Mouse (Mus musculus): ENCODE data around the gene Mas1. TPM values are rescaled to one million over a fixed set of nuclear protein-coding genes. Genes with fewer than 3 reads are reported as not detected.
"Not testable (repeated sequence)": the region's sequence is repeated elsewhere in the genome, so short reads cannot be mapped to it uniquely, and the experiment has no call there.

The Mas1 gene
- polyA plus RNA-seq, 1 experiment = not detected

GRCm38 (mm10) chr17:12906436-12906835 lies 38.5 kb upstream of the Mas1 start:
- WGBS = 91% methylated on average over 9 of the region's 9 CpGs
- Histone ChIP-seq H3K27ac (ENCODE audit: insufficient read depth, low read depth, low read length) (no peak overlapping the region), H3K4me1 (ENCODE audit: control insufficient read depth, insufficient read depth, insufficient read length, low read length) (no peaks in the 10 kb centered on the region), H3K4me3 (ENCODE audit: low read depth, low read length) (no peak overlapping the region), H3K27me3 (ENCODE audit: control insufficient read depth, insufficient read depth, low read length) (no peaks in the 10 kb centered on the region), H3K36me3 (ENCODE audit: control insufficient read depth, insufficient read depth, low read length) (peaks cover 28% of the 10 kb centered on the region)
- no peak for TF ChIP-seq POLR2A (IDR thresholded peaks at IDR 0.05; ENCODE audit: low read depth, low read length)
- no peak for TF ChIP-seq CTCF (IDR thresholded peaks at IDR 0.05; ENCODE audit: extremely low read depth, insufficient read length, insufficient replicate concordance, low read depth, low read length)

- Histone ChIP-seq H3K27me3 (ENCODE audit: control insufficient read depth, insufficient read depth, low read length) (no peaks in the 10 kb centered on the region), H3K27ac (ENCODE audit: insufficient read depth, low read depth, low read length) (no peak overlapping the region), H3K4me1 (ENCODE audit: control insufficient read depth, insufficient read depth, insufficient read length, low read length) (no peaks in the 10 kb centered on the region), H3K4me3 (ENCODE audit: low read depth, low read length) (no peak overlapping the region), H3K36me3 (ENCODE audit: control insufficient read depth, insufficient read depth, low read length) (peaks cover 27% of the 10 kb centered on the region)
- 92% methylated on average over 4 of the region's 4 CpGs for WGBS
- TF ChIP-seq CTCF (IDR thresholded peaks at IDR 0.05; ENCODE audit: extremely low read depth, insufficient read length, insufficient replicate concordance, low read depth, low read length) (no peak), POLR2A (IDR thresholded peaks at IDR 0.05; ENCODE audit: low read depth, low read length) (no peak)
These were observed 37.9 kb upstream of the Mas1 start for GRCm38 (mm10) chr17:12905810-12906209.

GRCm38 (mm10) chr17:12904349-12904748 lies 36.4 kb upstream of the Mas1 start:
- H3K27ac ChIP-seq (ENCODE audit: insufficient read depth, low read depth, low read length) = no peak overlapping the region
- 83% methylated on average over 1 of the region's 1 CpGs for WGBS
- H3K4me3 ChIP-seq (ENCODE audit: low read depth, low read length) = no peak overlapping the region
- TF ChIP-seq CTCF (IDR thresholded peaks at IDR 0.05; ENCODE audit: extremely low read depth, insufficient read length, insufficient replicate concordance, low read depth, low read length) (no peak), POLR2A (IDR thresholded peaks at IDR 0.05; ENCODE audit: low read depth, low read length) (no peak)
- H3K27me3 ChIP-seq (ENCODE audit: control insufficient read depth, insufficient read depth, low read length) = no peaks in the 10 kb centered on the region
- H3K36me3 ChIP-seq (ENCODE audit: control insufficient read depth, insufficient read depth, low read length) = peaks cover 21% of the 10 kb centered on the region
- no peaks in the 10 kb centered on the region for H3K4me1 ChIP-seq (ENCODE audit: control insufficient read depth, insufficient read depth, insufficient read length, low read length)

DNA sequence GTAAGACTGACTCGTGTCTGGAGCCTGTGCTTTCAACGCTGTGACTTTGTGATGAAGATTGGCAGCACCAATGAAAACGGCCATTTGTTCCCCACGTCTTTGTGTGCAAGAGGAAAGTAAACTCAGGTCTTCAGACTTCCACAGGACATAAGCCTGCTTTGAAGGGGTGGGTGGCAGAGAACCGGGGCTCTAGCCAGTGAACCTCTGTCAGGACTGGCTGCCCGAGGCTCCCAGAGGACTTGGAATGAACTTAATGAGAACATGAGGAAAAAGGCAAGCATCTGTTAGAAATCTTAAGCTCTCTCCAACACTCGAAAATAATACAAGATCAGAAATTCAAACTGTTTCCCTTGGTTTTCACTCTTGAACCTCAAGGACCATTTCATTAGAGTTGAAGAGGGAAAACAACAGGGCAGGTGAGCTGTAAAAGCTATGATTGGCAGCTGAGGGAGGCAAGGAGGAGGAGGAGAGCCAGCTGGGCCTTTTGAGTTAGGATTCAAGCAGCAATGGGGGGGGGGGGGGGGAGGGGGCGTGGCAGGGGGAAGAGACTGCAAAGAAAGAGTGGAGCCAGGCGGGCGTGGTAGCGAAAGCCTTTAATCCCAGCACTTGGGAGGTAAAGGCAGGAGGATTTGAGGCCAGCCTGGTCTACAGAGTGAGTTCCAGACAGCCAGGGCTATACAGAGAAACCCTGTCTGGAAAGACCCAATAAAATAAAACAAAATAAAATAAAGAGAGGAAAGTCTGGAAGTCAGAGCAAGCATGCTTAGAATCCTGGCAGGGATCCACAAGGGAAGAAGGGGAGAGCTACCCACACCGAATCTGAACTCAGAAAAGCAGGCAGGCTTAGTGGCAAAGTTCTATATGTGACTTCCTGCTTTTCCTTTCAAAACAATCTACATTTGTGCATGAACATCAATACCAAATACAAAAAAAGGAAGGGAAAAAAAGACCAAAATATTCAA lies 35.7 kb upstream of the Mas1 start:
- Histone ChIP-seq H3K27me3 (ENCODE audit: control insufficient read depth, insufficient read depth, low read length) (no peaks in the 10 kb centered on the region), H3K4me3 (ENCODE audit: low read depth, low read length) (no peak overlapping the region), H3K36me3 (ENCODE audit: control insufficient read depth, insufficient read depth, low read length) (peaks cover 23% of the 10 kb centered on the region), H3K27ac (ENCODE audit: insufficient read depth, low read depth, low read length) (no peak overlapping the region), H3K4me1 (ENCODE audit: control insufficient read depth, insufficient read depth, insufficient read length, low read length) (no peaks in the 10 kb centered on the region)
- WGBS = 74% methylated on average over 11 of the region's 12 CpGs
- TF ChIP-seq CTCF (IDR thresholded peaks at IDR 0.05; ENCODE audit: extremely low read depth, insufficient read length, insufficient replicate concordance, low read depth, low read length) (no peak), POLR2A (IDR thresholded peaks at IDR 0.05; ENCODE audit: low read depth, low read length) (no peak)

DNA sequence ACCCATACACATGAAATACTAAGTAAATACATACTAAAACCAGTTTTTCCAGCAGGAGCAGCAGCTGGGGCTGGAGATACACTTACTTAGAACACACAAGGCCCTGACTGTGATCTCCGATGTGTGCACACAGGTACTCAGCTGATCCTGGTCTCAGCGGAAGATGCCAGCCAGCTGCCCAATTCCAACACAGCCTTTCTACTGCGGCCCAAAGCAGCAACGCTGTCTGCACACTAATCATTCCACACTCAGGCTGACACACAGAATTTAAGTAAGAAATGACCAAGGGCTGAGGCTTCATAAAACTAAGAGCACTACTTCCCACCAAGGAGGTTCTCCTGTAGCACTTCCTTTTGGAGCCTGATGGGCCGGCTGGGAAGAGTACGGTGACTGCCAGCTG lies 34.3 kb upstream of the Mas1 start:
- no peak overlapping the region for H3K4me3 ChIP-seq (ENCODE audit: low read depth, low read length)
- H3K27me3 ChIP-seq (ENCODE audit: control insufficient read depth, insufficient read depth, low read length) = no peaks in the 10 kb centered on the region
- no peak overlapping the region for H3K27ac ChIP-seq (ENCODE audit: insufficient read depth, low read depth, low read length)
- H3K4me1 ChIP-seq (ENCODE audit: control insufficient read depth, insufficient read depth, insufficient read length, low read length) = no peaks in the 10 kb centered on the region
- H3K36me3 ChIP-seq (ENCODE audit: control insufficient read depth, insufficient read depth, low read length) = peaks cover 24% of the 10 kb centered on the region
- TF ChIP-seq POLR2A (IDR thresholded peaks at IDR 0.05; ENCODE audit: low read depth, low read length) (no peak), CTCF (IDR thresholded peaks at IDR 0.05; ENCODE audit: extremely low read depth, insufficient read length, insufficient replicate concordance, low read depth, low read length) (no peak)
- WGBS = 93% methylated on average over 6 of the region's 6 CpGs

DNA sequence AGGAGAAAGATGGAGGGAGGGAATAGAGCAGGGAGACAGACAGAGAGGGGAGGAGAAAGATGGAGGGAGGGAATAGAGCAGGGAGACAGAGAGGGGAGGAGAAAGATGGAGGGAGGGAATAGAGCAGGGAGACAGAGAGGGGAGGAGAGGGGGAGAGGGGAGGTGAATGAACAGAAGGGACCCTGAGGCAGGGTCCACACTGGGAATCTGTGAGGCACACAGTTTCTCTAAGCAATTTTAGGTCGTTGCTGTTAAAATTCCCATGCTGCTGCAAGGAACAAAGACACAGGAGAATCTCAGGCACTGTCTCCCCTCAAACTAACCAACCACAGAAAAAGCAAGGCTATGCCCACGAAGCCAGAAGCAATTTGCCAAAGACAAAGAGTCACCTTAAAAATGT lies 30.7 kb upstream of the Mas1 start:
- H3K27me3 ChIP-seq (ENCODE audit: control insufficient read depth, insufficient read depth, low read length); H3K4me3 ChIP-seq (ENCODE audit: low read depth, low read length); H3K27ac ChIP-seq (ENCODE audit: insufficient read depth, low read depth, low read length); H3K4me1 ChIP-seq (ENCODE audit: control insufficient read depth, insufficient read depth, insufficient read length, low read length): not testable (repeated sequence)
- 60% methylated on average over 2 of the region's 2 CpGs for WGBS
- peaks cover 15% of the 10 kb centered on the region for H3K36me3 ChIP-seq (ENCODE audit: control insufficient read depth, insufficient read depth, low read length)

- H3K36me3 ChIP-seq (ENCODE audit: control insufficient read depth, insufficient read depth, low read length) = peaks cover 12% of the 10 kb centered on the region
These were observed 29.7 kb upstream of the Mas1 start for GRCm38 (mm10) chr17:12897674-12898073.

More at GRCm38 (mm10) chr17:12897674-12898073, 29.7 kb upstream of the Mas1 start:
- no peak overlapping the region for H3K27ac ChIP-seq (ENCODE audit: insufficient read depth, low read depth, low read length)
- TF ChIP-seq CTCF (IDR thresholded peaks at IDR 0.05; ENCODE audit: extremely low read depth, insufficient read length, insufficient replicate concordance, low read depth, low read length) (no peak), POLR2A (IDR thresholded peaks at IDR 0.05; ENCODE audit: low read depth, low read length) (no peak)
- no peaks in the 10 kb centered on the region for H3K4me1 ChIP-seq (ENCODE audit: control insufficient read depth, insufficient read depth, insufficient read length, low read length)
- H3K27me3 ChIP-seq (ENCODE audit: control insufficient read depth, insufficient read depth, low read length) = no peaks in the 10 kb centered on the region
- 95% methylated on average over 5 of the region's 5 CpGs for WGBS
- no peak overlapping the region for H3K4me3 ChIP-seq (ENCODE audit: low read depth, low read length)
